Mouse (Mus musculus) heart, adult 2 months (tissue): ENCODE data around the gene Prr19. TPM values are rescaled to one million over a fixed set of nuclear protein-coding genes. Genes with fewer than 3 reads are reported as not detected.

ENCODE experiments used
- DNase-seq, 2 experiments: peaks; one replicate each; pipeline ENCODE4 v3.0.0; 2021
- H3K27ac ChIP-seq: fragments of 200-600 bp; 2 replicates; pipeline ENCODE4 v1.8.1; 2022
- H3K27me3 ChIP-seq: fragments of 200-500 bp; 2 replicates; pipeline ENCODE4 v1.6.1; 2012; ENCODE audit warnings: mild to moderate bottlenecking, low read length, inconsistent platforms, mixed read lengths; ENCODE audit not compliant: control insufficient read depth, insufficient read depth
- H3K36me3 ChIP-seq: fragments of 200-500 bp; 2 replicates; pipeline ENCODE4 v1.6.1; 2012; ENCODE audit warnings: low read length, inconsistent platforms; ENCODE audit not compliant: control insufficient read depth, insufficient read depth
- H3K4me1 ChIP-seq: fragments of 200-500 bp; 2 replicates; pipeline ENCODE4 v1.6.1; 2011; ENCODE audit warnings: low read length; ENCODE audit not compliant: control insufficient read depth, insufficient read depth
- H3K4me3 ChIP-seq: fragments of 200-600 bp; 2 replicates; pipeline ENCODE4 v1.8.1; 2022
- H3K79me2 ChIP-seq: fragments of 200-500 bp; replicated peaks from 2 replicates; pipeline ENCODE4 v1.6.1; 2012; ENCODE audit warnings: mild to moderate bottlenecking, inconsistent platforms, low read length, moderate library complexity, mixed read lengths; ENCODE audit not compliant: control insufficient read depth, insufficient read depth
- H3K9ac ChIP-seq: fragments of 200-500 bp; 2 replicates; pipeline ENCODE4 v1.6.1; 2012; ENCODE audit warnings: low read depth, mild to moderate bottlenecking, control low read depth, inconsistent platforms, low read length, mixed read lengths
- CTCF ChIP-seq: fragments of 200-600 bp; IDR thresholded peaks from 2 replicates; pipeline ENCODE4 v1.8.1; 2022; ENCODE audit warnings: antibody characterized with exemption, mild to moderate bottlenecking, moderate library complexity
- EP300 ChIP-seq: fragments of 200-500 bp; IDR thresholded peaks from 2 replicates; pipeline ENCODE4 v1.6.1; 2011; ENCODE audit warnings: low read depth, low read length, control low read depth; ENCODE audit not compliant: insufficient read depth
- POLR2A ChIP-seq: fragments of 200-500 bp; IDR thresholded peaks from 2 replicates; pipeline ENCODE4 v1.6.1; 2011; ENCODE audit warnings: mild to moderate bottlenecking, low read depth, low read length, control low read depth; ENCODE audit not compliant: insufficient read depth
- WGBS: fragments of 180-500 bp; shearing (Covaris S2); methylation state at CpG from one replicate; pipeline ENCODE4 v1.1.7; 2018; 5-methylcytosine and 5-hydroxymethylcytosine counted together
- intact Hi-C: fragments of 180-260 bp; cut with DNase I; formaldehyde crosslinking; loops from one replicate; pipeline ENCODE4 v1.15.1; 2025
- polyA plus RNA-seq: library from polyadenylated mRNA; depleted of rRNA; stranded (reverse); fragments of >200 nt; gene quantifications from 2 replicates; pipeline ENCODE4 v1.2.3, GENCODE M21; 2012; rRNA removed
- total RNA-seq, 2 experiments: library from RNA; stranded (reverse); gene quantifications; 2 replicates each; pipeline ENCODE4 v1.2.3; 2021

The Prr19 gene
- total and polyA plus RNA-seq, 3 experiments: not detected

- TF ChIP-seq POLR2A (no peak), CTCF (peak; percentile 85), EP300 (peak; percentile 71; the same call in 1 of the 2 replicates)
- Histone ChIP-seq H3K27me3 (no peaks in the 10 kb centered on the region), H3K4me1 (no peaks in the 10 kb centered on the region), H3K36me3 (no peaks in the 10 kb centered on the region), H3K9ac (no peak overlapping the region), H3K27ac (no peak overlapping the region), H3K4me3 (no peak overlapping the region), H3K79me2 (no peaks in the 10 kb centered on the region)
- 50% methylated on average over 16 of the region's 16 CpGs for WGBS
- intact Hi-C loops: loop anchor here (1.0 to 10.0 kb wide), 2 partner anchors 200 to 229 kb away; no protein-coding TSS in a partner anchor
- peak; percentile 70 to 74 for DNase-seq
Measured at GRCm38 (mm10) chr7:25333596-25334307, 32.5 kb downstream of the Prr19 start.

GRCm38 (mm10) chr7:25334472-25334871 is 33.3 kb downstream of the Prr19 start:
- intact Hi-C loops: loop anchor here (10.0 kb wide), 1 partner anchor 230 kb away; no protein-coding TSS in a partner anchor
- Histone ChIP-seq H3K36me3 (no peaks in the 10 kb centered on the region), H3K79me2 (no peaks in the 10 kb centered on the region)

GRCm38 (mm10) chr7:25339329-25339728 is 38.1 kb downstream of the Prr19 start:
- WGBS: 88% methylated on average over 9 of the region's 9 CpGs
- Histone ChIP-seq H3K4me3 (no peak overlapping the region), H3K4me1 (no peaks in the 10 kb centered on the region), H3K27ac (no peak overlapping the region), H3K27me3 (no peaks in the 10 kb centered on the region), H3K79me2 (no peaks in the 10 kb centered on the region), H3K36me3 (no peaks in the 10 kb centered on the region), H3K9ac (no peak overlapping the region)
- intact Hi-C loops: loop anchor here (10.0 kb wide), 1 partner anchor 235 kb away; no protein-coding TSS in a partner anchor
- DNase-seq: peak in 1 of 2 experiments; percentile 15
- TF ChIP-seq POLR2A (no peak), CTCF (no peak), EP300 (no peak)

More at GRCm38 (mm10) chr7:25334472-25334871, 33.3 kb downstream of the Prr19 start:
- Histone ChIP-seq H3K4me3 (no peak overlapping the region), H3K9ac (no peak overlapping the region), H3K27me3 (no peaks in the 10 kb centered on the region), H3K4me1 (no peaks in the 10 kb centered on the region), H3K27ac (no peak overlapping the region)
- TF ChIP-seq POLR2A (no peak), CTCF (no peak), EP300 (no peak)
- DNase-seq: no peak
- 87% methylated on average over 12 of the region's 12 CpGs for WGBS

GRCm38 (mm10) chr7:25341000-25341784 is 40.0 kb downstream of the Prr19 start:
- Histone ChIP-seq H3K27ac (no peak overlapping the region), H3K36me3 (no peaks in the 10 kb centered on the region), H3K79me2 (no peaks in the 10 kb centered on the region), H3K4me1 (no peaks in the 10 kb centered on the region), H3K27me3 (no peaks in the 10 kb centered on the region), H3K4me3 (no peak overlapping the region), H3K9ac (no peak overlapping the region)
- intact Hi-C loops: no loop called here
- TF ChIP-seq EP300: no peak
- TF ChIP-seq CTCF: no peak
- no peak for TF ChIP-seq POLR2A
- no peak for DNase-seq
- 88% methylated on average over 20 of the region's 20 CpGs for WGBS

GRCm38 (mm10) chr7:25348861-25349260 is 47.6 kb downstream of the Prr19 start:
- no peaks in the 10 kb centered on the region for H3K27me3 ChIP-seq
- intact Hi-C loops: no loop called here
- H3K79me2 ChIP-seq: no peaks in the 10 kb centered on the region
- no peaks in the 10 kb centered on the region for H3K4me1 ChIP-seq
- H3K9ac ChIP-seq: no peak overlapping the region
- no peak overlapping the region for H3K4me3 ChIP-seq
- H3K27ac ChIP-seq: no peak overlapping the region
- WGBS: 79% methylated on average over 8 of the region's 8 CpGs
- no peak for TF ChIP-seq EP300
- TF ChIP-seq POLR2A: no peak
- no peak for TF ChIP-seq CTCF
- DNase-seq: no peak
- H3K36me3 ChIP-seq: no peaks in the 10 kb centered on the region

Other genes starting within 250 kb of the Prr19 start
- 1 to 10 TPM; 4.5 to 4.6 TPM for gene Grik5, start 229.1 kb upstream of the Prr19 start, total RNA-seq
- 10.3 and 12.1 TPM in 2 replicates for gene Grik5, start 229.1 kb upstream of the Prr19 start, polyA plus RNA-seq
- 10 to 100 TPM in 1 of 2 experiments, 1 to 10 TPM in 1; 9.2 to 10.3 TPM for gene Zfp574, start 228.8 kb upstream of the Prr19 start, total RNA-seq
- gene Zfp574, start 228.8 kb upstream of the Prr19 start, polyA plus RNA-seq: 11.8 and 12.6 TPM in 2 replicates
- gene Pou2f2, start 121.7 kb upstream of the Prr19 start, total RNA-seq: under 1 TPM; 0.39 to 0.64 TPM
- gene Pou2f2, start 121.7 kb upstream of the Prr19 start, polyA plus RNA-seq: 0.38 and 1.5 TPM in 2 replicates
- gene Dedd2, start 80.8 kb upstream of the Prr19 start, total RNA-seq: 10 to 100 TPM; 14.3 to 18.4 TPM
- gene Dedd2, start 80.8 kb upstream of the Prr19 start, polyA plus RNA-seq: 18.7 and 21.7 TPM in 2 replicates
- gene Zfp526, start 80.0 kb upstream of the Prr19 start, total RNA-seq: 1 to 10 TPM; 7.4 to 9.6 TPM
- 6.9 and 8.1 TPM in 2 replicates for gene Zfp526, start 80.0 kb upstream of the Prr19 start, polyA plus RNA-seq
- 10 to 100 TPM; 61.7 to 69.4 TPM for gene Gsk3a, start 63.6 kb upstream of the Prr19 start, total RNA-seq
- gene Gsk3a, start 63.6 kb upstream of the Prr19 start, polyA plus RNA-seq: 105 and 123 TPM in 2 replicates
- 10 to 100 TPM; 16.5 to 21.2 TPM for gene Erf, start 50.6 kb upstream of the Prr19 start, total RNA-seq
- 11.9 and 17.1 TPM in 2 replicates for gene Erf, start 50.6 kb upstream of the Prr19 start, polyA plus RNA-seq
- 10 to 100 TPM; 62.8 to 62.9 TPM for gene Cic, start 33.7 kb upstream of the Prr19 start, total RNA-seq
- 37.7 and 41.6 TPM in 2 replicates for gene Cic, start 33.7 kb upstream of the Prr19 start, polyA plus RNA-seq
- gene Pafah1b3, start 3.4 kb upstream of the Prr19 start, total RNA-seq: 1 to 10 TPM; 2.4 to 3.1 TPM
- 6.6 and 9.3 TPM in 2 replicates for gene Pafah1b3, start 3.4 kb upstream of the Prr19 start, polyA plus RNA-seq
- not detected for gene Tmem145, start 4.7 kb downstream of the Prr19 start, total RNA-seq
- 0.06 TPM in 1 of 2 replicates, not detected in the other for gene Tmem145, start 4.7 kb downstream of the Prr19 start, polyA plus RNA-seq
- 10 to 100 TPM; 28.9 to 31.7 TPM for gene Megf8, start 15.8 kb downstream of the Prr19 start, total RNA-seq
- gene Megf8, start 15.8 kb downstream of the Prr19 start, polyA plus RNA-seq: 21.5 and 24.8 TPM in 2 replicates
- gene Cnfn, start 68.3 kb downstream of the Prr19 start, total RNA-seq: not detected
- gene Cnfn, start 68.3 kb downstream of the Prr19 start, polyA plus RNA-seq: not detected in 2 replicates
- 10 to 100 TPM; 42.7 to 44.1 TPM for gene Lipe, start 97.3 kb downstream of the Prr19 start, total RNA-seq
- gene Lipe, start 97.3 kb downstream of the Prr19 start, polyA plus RNA-seq: 63.0 and 97.8 TPM in 2 replicates
- not detected for gene Cxcl17, start 111.5 kb downstream of the Prr19 start, total RNA-seq
- gene Cxcl17, start 111.5 kb downstream of the Prr19 start, polyA plus RNA-seq: 8.1 TPM in 1 of 2 replicates, not detected in the other
- 10 to 100 TPM; 13.5 to 14.6 TPM for gene Ceacam1, start 176.2 kb downstream of the Prr19 start, total RNA-seq
- gene Ceacam1, start 176.2 kb downstream of the Prr19 start, polyA plus RNA-seq: 9.8 and 17.3 TPM in 2 replicates
- 1 to 10 TPM; 2.6 to 3.3 TPM for gene Ceacam2, start 238.4 kb downstream of the Prr19 start, total RNA-seq
- 0.06 and 0.10 TPM in 2 replicates for gene Ceacam2, start 238.4 kb downstream of the Prr19 start, polyA plus RNA-seq